Mouse (Mus musculus) CH12.LX (cell line): Measurements from ENCODE around the gene Ccdc92.

Experiments
- CHD1 ChIP-seq: IDR thresholded peaks from 2 replicates; pipeline ENCODE4 v1.6.1; 2012; ENCODE audit warnings: low read depth, low read length, improper control_type of control experiment, inconsistent platforms
- CTCF ChIP-seq, 2 experiments: IDR thresholded peaks in 1 of 2; conservative IDR thresholded peaks in 1 of 2; 2 replicates each; pipeline ENCODE4 v1.5.1; 2011 to 2012; ENCODE audit warnings: low read depth in 2 of 2, low read length in 2 of 2, improper control_type of control experiment in 1 of 2, inconsistent platforms in 1 of 2, mild to moderate bottlenecking in 1 of 2, moderate library complexity in 1 of 2
- ELF1 ChIP-seq: IDR thresholded peaks from 2 replicates; pipeline ENCODE4 v1.6.1; 2014; ENCODE audit warnings: low read depth, mild to moderate bottlenecking, inconsistent platforms, low read length, improper control_type of control experiment
- EP300 ChIP-seq: IDR thresholded peaks from 2 replicates; pipeline ENCODE4 v1.6.1; 2011; ENCODE audit warnings: low read length, improper control_type of control experiment
- MAX ChIP-seq: IDR thresholded peaks from 2 replicates; pipeline ENCODE4 v1.6.1; 2011; ENCODE audit warnings: low read length, improper control_type of control experiment
- MXI1 ChIP-seq: IDR thresholded peaks from 2 replicates; pipeline ENCODE4 v1.6.1; 2011; ENCODE audit warnings: mild to moderate bottlenecking, low read depth, low read length, improper control_type of control experiment
- NRF1 ChIP-seq: IDR thresholded peaks from 2 replicates; pipeline ENCODE4 v1.6.1; 2014; ENCODE audit warnings: low read depth, mild to moderate bottlenecking, inconsistent platforms, low read length, improper control_type of control experiment, moderate library complexity
- POLR2A ChIP-seq: IDR thresholded peaks from 2 replicates; pipeline ENCODE4 v1.6.1; 2011; ENCODE audit warnings: low read depth, mild to moderate bottlenecking, improper control_type of control experiment, low read length
- USF1 ChIP-seq: IDR thresholded peaks from 2 replicates; pipeline ENCODE4 v1.6.1; 2014; ENCODE audit warnings: low read depth, mild to moderate bottlenecking, inconsistent platforms, low read length, improper control_type of control experiment

- TF ChIP-seq POLR2A = no peak
- TF ChIP-seq NRF1 = no peak
- no peak for TF ChIP-seq ELF1
- TF ChIP-seq CTCF (conservative IDR thresholded peaks at IDR 0.05 in 1 of 2, IDR thresholded peaks at IDR 0.05 in 1 of 2; ENCODE audit: low read depth in 2 of 2, low read length in 2 of 2) = no peak
- no peak for TF ChIP-seq EP300
- no peak for TF ChIP-seq MXI1
- TF ChIP-seq CHD1 = no peak
- no peak for TF ChIP-seq USF1
- TF ChIP-seq MAX = no peak
Measured at GRCm38 (mm10) chr5:124817050-124817449, 45.2 kb downstream of the Ccdc92 start.
